Mouse (Mus musculus): Measurements from ENCODE around the gene Rassf8.

GRCm38 (mm10) chr6:145862739-145863064, 116.2 kb downstream of the Rassf8 start:
- TF ChIP-seq CTCF (IDR thresholded peaks at IDR 0.05; ENCODE audit: borderline replicate concordance, extremely low read depth, insufficient read depth, insufficient read length): no peak
- no peak for TF ChIP-seq POLR2A (IDR thresholded peaks at IDR 0.05; ENCODE audit: borderline replicate concordance, extremely low read depth, insufficient read depth, insufficient read length, poor library complexity, severe bottlenecking)
